Mouse (Mus musculus) spleen, postnatal 10 days (tissue): ENCODE measurements around the gene Ctnna2.

Experiments used
- DNase-seq, 2 experiments: peaks; one replicate each; pipeline ENCODE4 v3.0.0; 2021 to 2022; ENCODE audit warnings: low spot score in 2 of 2

Ctnna2 gene

DNA sequence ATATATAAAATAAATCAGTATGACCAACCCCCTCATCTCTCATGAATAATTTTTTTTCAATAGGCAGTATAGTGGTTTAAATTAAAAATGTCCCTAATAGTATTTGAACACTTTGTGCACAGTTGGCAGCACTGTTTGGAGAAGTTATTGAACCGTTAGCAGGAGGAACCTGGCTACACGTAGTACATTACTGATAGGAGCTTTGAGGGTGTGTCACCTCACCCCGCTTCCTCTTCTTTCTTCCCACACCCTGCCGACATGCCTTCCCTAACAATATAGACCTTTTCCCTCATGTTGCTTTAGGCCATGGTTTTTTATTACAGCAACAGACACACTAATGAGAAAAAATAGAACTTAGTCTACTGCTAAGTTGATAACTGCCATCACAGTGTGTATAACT, 1071.4 kb downstream of the Ctnna2 start:
- DNase-seq, result no peak

DNA sequence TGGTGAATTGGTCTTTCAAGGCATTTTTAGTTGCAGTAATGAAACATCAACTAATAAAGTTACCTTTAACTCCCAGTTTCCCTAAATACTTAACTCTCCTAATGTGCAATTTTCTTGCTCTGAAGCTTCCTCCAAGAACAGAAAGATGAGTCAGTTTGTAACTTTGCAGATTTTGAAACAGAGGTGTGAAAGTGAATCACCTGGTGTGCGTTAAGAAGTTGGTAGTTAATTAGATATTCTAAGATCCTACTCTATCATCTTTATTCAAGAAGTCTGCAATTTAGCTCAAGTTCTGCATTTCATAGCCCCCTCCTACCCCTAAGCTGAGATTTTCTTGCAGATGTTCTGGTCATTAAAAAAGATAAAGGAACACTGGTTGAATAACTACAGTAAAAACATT, 1082.3 kb downstream of the Ctnna2 start:
- DNase-seq, result no peak
